Mouse (Mus musculus) urinary bladder, postnatal 14 days (tissue): ENCODE measurements around the gene Slc52a3.

Experiments used
- DNase-seq: peaks from one replicate; pipeline ENCODE4 v3.0.0; 2021; ENCODE audit warnings: low spot score

The Slc52a3 gene

GRCm38 (mm10) chr2:152048003-152048980 is 52.0 kb downstream of the Slc52a3 start:
- no peak for DNase-seq

GRCm38 (mm10) chr2:152048981-152049441 is 52.7 kb downstream of the Slc52a3 start:
- DNase-seq, result no peak

GRCm38 (mm10) chr2:152049611-152050270 is 53.4 kb downstream of the Slc52a3 start:
- DNase-seq, result no peak

GRCm38 (mm10) chr2:152050316-152050715 is 54.0 kb downstream of the Slc52a3 start:
- DNase-seq, result no peak

- no peak for DNase-seq
Measured at GRCm38 (mm10) chr2:152051985-152052384, 55.7 kb downstream of the Slc52a3 start.

GRCm38 (mm10) chr2:152055406-152055805 is 59.1 kb downstream of the Slc52a3 start:
- DNase-seq, result no peak

GRCm38 (mm10) chr2:152056368-152057251 is 60.3 kb downstream of the Slc52a3 start:
- no peak for DNase-seq

- no peak for DNase-seq
Measured at GRCm38 (mm10) chr2:152057252-152057563, 60.9 kb downstream of the Slc52a3 start.
